Mouse (Mus musculus) E14TG2a.4 (cell line): ENCODE measurements around the gene Dvl1.

Experiments
- H3K27me3 ChIP-seq: 2 replicates; pipeline ENCODE4 v1.6.1; 2014; ENCODE audit warnings: low read length, control low read depth; ENCODE audit not compliant: insufficient read depth
- H3K36me3 ChIP-seq: 2 replicates; pipeline ENCODE4 v1.6.1; 2014; ENCODE audit warnings: low read length, control low read depth; ENCODE audit not compliant: insufficient read depth
- H3K4me1 ChIP-seq: replicated peaks from 2 replicates; pipeline ENCODE4 v1.6.1; 2014; ENCODE audit warnings: low read depth, low read length, control low read depth
- H3K4me3 ChIP-seq: replicated peaks from 2 replicates; pipeline ENCODE4 v1.5.1; 2014; ENCODE audit warnings: mild to moderate bottlenecking, low read length
- H3K9me3 ChIP-seq: 2 replicates; pipeline ENCODE4 v1.6.1; 2014; ENCODE audit warnings: low read length, control low read depth
- CTCF ChIP-seq: conservative IDR thresholded peaks from 2 replicates; pipeline ENCODE4 v1.5.1; 2014; ENCODE audit warnings: low read length
- NANOG ChIP-seq: IDR thresholded peaks from 2 replicates; pipeline ENCODE4 v1.6.1; 2014; ENCODE audit warnings: borderline replicate concordance, low read length, mixed read lengths
- POU5F1 ChIP-seq: IDR thresholded peaks from 2 replicates; pipeline ENCODE4 v1.6.1; 2014; ENCODE audit warnings: low read length, borderline replicate concordance

The Dvl1 gene

DNA sequence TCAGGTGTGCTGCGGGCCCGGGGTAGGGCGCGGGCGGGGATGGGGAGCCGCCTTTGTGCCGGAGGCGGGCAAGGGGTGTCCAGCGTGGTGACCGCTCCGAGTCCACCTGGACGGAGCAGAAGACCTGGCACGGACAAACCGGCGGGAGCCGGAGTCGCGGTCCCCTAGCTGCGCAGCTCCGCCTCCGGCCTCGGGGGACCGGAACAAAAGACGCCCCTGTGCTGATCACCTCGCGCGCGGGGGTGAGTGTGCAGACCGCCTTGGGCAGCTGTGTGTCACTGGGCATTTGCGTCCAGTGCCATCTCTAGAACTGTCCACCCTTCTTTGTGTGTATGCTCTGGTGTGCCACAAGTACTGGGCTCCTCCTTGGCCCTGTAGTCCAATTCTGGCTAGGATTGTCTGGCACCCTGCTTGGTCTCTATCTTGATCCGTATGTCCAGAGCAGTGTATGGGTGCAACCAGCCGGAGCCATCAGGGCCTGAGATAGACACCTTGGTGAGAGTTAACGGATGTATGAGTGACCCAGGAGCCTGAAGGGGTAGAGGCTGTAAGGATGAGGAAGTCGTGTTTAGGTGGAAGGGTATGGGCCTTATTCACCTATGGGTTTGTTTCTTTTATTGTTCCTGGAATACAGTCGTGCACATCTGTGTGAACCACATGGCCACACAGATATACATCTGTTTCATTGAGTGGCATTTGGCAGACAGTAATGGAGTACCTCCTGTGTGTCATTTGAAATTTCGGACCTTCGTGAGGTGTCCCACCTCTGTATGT, 45.4 kb downstream of the Dvl1 start:
- TF ChIP-seq POU5F1 (no peak), CTCF (no peak), NANOG (no peak)
- H3K9me3 ChIP-seq = no peaks in the 10 kb centered on the region
- peaks cover 3% of the 10 kb centered on the region; the same call in 1 of the 2 replicates for H3K27me3 ChIP-seq
- peak overlapping the region; percentile 99 for H3K4me3 ChIP-seq
- peaks cover 43% of the 10 kb centered on the region for H3K36me3 ChIP-seq
- H3K4me1 ChIP-seq = peaks cover 64% of the 10 kb centered on the region

DNA sequence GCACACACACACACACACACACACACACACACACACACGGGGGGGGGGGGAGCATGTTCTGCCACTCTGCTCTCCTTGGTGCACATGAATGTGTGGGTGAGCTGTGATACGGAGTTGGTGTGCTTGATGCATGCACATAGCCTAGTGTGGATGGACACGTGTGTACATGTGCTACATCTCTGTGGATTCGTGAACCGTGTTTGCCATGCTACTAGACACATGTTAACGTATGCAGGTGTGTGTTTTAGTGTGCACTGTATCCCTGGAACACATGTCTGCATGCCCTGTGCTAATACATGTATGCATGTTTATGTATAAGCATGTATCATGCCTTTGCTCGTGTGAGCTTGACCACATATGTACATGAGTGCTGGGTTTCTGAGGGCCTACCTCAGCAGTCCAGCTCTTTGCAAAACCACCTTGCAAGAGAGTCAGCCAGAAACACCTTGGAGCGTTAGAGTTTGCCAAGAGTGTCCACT, 46.0 kb downstream of the Dvl1 start:
- Histone ChIP-seq H3K4me3 (peak overlapping the region; percentile 99), H3K36me3 (peaks cover 40% of the 10 kb centered on the region), H3K9me3 (no peaks in the 10 kb centered on the region), H3K27me3 (peaks cover 3% of the 10 kb centered on the region; the same call in 1 of the 2 replicates), H3K4me1 (peaks cover 60% of the 10 kb centered on the region)
- TF ChIP-seq POU5F1 (no peak), CTCF (no peak), NANOG (no peak)

DNA sequence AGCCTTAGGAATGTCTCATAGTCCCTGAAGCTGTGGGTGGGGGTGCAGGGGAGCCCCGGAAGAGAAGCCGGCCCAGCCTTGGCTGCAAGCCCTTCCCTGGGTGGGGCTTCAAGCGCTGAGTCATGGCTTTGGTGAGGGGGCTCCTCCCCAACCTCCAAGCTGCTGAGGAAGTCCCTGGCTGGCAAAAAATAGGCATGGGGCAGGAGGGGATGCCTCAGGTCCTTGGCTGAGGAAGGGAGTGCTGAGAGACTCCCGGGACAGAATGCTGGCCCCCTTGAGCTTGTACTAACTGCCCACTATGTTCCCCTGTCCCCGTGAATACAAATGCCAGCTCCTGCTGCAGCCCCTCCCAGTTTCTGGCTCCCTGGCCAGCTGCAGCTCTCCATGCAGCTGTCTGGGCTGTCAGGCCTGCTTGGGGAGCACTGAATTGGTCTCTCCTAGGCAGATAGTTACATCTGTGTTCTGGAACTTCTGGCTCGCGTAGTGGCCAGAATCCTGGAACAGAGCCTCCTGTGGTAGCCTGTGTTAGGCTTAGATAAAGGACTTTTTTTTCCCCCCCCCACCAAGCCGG, 47.2 kb downstream of the Dvl1 start:
- Histone ChIP-seq H3K4me3 (peak overlapping the region; percentile 99), H3K27me3 (peaks cover 3% of the 10 kb centered on the region; the same call in 1 of the 2 replicates), H3K4me1 (peaks cover 57% of the 10 kb centered on the region), H3K36me3 (peaks cover 40% of the 10 kb centered on the region), H3K9me3 (no peaks in the 10 kb centered on the region)
- no peak for TF ChIP-seq CTCF
- no peak for TF ChIP-seq NANOG
- TF ChIP-seq POU5F1 = no peak

DNA sequence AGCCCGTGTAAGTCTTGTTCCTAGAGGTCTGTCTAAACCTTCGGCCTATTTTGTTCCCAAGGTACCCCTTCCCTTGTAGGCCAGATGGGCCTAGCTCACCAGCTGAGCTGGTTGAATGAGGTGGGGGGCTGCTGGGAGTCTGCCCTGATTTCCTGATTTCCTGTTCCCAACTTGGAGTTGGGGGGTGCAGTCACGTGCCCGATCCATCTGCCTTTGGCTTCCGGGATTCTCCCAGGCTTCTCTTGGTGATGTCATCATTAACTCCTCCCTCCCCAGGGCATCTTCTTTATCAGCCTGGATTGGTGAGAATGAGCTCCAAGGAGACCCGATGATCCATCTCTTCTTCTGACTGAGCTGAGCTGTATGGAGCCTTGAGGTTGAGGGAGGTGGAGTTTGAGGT, 48.0 kb downstream of the Dvl1 start:
- H3K9me3 ChIP-seq = no peaks in the 10 kb centered on the region
- H3K4me3 ChIP-seq = peak overlapping the region; percentile 99
- H3K27me3 ChIP-seq = peaks cover 3% of the 10 kb centered on the region; the same call in 1 of the 2 replicates
- TF ChIP-seq CTCF (no peak), POU5F1 (no peak), NANOG (no peak)
- H3K36me3 ChIP-seq = peaks cover 40% of the 10 kb centered on the region
- H3K4me1 ChIP-seq = peaks cover 49% of the 10 kb centered on the region

DNA sequence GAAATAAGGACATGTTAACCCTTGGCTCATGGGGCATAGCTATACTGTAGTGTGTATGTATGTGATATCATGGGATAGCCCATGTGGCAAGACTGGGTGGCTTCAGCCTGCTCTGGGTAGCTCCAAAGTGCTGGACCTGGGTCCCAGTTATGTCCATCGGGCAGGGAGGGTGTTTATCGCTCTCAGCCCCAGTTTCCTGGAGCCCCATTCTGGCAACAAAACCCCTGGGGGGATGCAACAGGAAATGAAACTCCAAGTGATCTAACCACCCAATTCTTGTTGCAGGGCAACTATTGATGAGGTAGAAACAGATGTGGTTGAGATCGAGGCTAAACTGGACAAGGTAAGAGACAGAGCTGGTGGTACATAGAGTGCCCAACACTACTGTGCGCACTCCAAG, 48.6 kb downstream of the Dvl1 start:
- Histone ChIP-seq H3K4me1 (peaks cover 43% of the 10 kb centered on the region), H3K36me3 (peaks cover 39% of the 10 kb centered on the region), H3K4me3 (peak overlapping the region; percentile 99; the same call in 1 of the 2 replicates), H3K9me3 (no peaks in the 10 kb centered on the region), H3K27me3 (peaks cover 3% of the 10 kb centered on the region; the same call in 1 of the 2 replicates)
- TF ChIP-seq POU5F1 (no peak), NANOG (no peak), CTCF (no peak)

DNA sequence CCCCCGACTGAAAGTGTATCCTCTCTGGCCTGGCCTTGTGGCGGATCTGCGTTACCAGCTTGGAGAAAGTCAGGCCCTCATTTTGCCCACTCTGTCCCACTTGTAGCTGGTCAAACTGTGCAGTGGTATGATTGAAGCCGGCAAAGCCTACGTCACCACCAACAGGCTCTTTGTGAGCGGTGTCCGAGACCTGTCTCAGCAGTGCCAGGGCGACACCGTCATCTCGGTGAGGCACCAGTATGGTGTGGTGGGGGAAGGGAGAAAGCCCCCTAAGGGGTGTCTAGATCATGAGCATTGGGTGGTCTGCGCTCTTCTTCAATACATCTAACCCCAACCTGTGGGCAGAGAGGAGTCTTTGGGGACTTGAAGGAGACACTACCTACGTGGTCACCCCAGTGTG, 49.3 kb downstream of the Dvl1 start:
- TF ChIP-seq NANOG (no peak), CTCF (no peak), POU5F1 (no peak)
- H3K27me3 ChIP-seq = peaks cover 3% of the 10 kb centered on the region; the same call in 1 of the 2 replicates
- peaks cover 41% of the 10 kb centered on the region for H3K4me1 ChIP-seq
- H3K9me3 ChIP-seq = no peaks in the 10 kb centered on the region
- H3K4me3 ChIP-seq = no peak overlapping the region
- peaks cover 45% of the 10 kb centered on the region for H3K36me3 ChIP-seq

DNA sequence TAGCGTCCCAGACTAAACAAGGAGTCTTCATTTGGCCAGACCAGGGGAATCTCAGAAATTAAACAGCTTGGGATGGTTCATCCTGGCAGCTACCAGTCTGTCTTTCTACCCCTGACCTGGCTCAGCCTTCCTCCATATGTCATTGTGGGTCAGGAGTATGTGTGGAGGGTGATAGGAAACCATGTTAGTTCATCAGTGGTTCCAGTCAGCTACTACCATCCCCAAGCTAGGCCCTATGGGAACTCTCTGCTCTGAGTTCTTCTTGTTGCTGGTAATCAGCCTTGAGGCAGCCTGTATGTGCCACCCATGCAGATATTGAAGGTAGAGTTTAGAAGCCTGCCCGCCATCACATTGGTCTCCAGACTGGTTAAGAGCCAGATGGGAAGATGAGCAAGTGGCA, 51.1 kb downstream of the Dvl1 start:
- Histone ChIP-seq H3K9me3 (no peaks in the 10 kb centered on the region), H3K4me3 (no peak overlapping the region), H3K4me1 (peaks cover 34% of the 10 kb centered on the region), H3K36me3 (peaks cover 64% of the 10 kb centered on the region), H3K27me3 (no peaks in the 10 kb centered on the region)
- TF ChIP-seq NANOG (no peak), POU5F1 (no peak), CTCF (no peak)

DNA sequence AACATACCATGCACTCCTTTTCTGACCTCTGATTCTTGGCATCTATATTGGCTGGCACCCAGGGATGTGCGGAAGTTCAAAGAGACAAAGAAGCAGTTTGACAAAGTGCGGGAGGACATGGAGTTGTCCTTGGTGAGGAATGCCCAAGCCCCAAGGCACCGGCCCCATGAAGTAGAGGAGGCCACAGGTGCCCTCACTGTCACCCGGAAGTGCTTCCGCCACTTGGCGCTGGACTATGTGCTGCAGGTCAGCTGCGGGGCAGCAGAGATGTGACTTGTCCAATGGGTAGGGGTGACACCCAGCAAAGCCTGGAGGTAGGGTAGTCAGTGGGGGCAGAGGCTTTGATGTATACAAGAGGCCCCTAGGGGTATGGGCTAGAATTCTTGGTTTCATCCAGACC, 52.2 kb downstream of the Dvl1 start:
- Histone ChIP-seq H3K36me3 (peaks cover 69% of the 10 kb centered on the region), H3K27me3 (no peaks in the 10 kb centered on the region), H3K4me1 (peaks cover 28% of the 10 kb centered on the region), H3K4me3 (no peak overlapping the region), H3K9me3 (no peaks in the 10 kb centered on the region)
- no peak for TF ChIP-seq CTCF
- no peak for TF ChIP-seq NANOG
- TF ChIP-seq POU5F1 = no peak

DNA sequence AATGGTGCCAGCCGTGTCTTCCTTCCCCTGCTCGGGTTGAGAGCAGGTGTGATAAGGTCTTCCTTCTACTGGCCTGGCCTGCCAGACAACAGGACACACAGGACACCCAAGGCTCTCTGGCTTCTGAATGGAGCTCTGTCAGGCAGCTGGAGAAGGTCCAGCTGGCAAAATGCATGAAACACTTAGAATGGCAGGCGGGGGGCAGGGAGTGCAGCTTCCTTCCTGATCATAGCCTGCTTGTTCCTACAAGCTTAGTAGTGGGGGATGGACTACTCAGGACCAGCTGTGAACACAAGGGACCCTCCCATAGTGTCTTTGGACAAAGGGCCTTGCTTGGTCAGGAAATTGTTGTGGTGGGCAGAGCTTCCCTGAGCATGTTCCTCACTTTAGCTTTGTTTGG, 54.0 kb downstream of the Dvl1 start:
- no peak for TF ChIP-seq POU5F1
- no peak for TF ChIP-seq NANOG
- no peak for TF ChIP-seq CTCF
- Histone ChIP-seq H3K4me1 (peaks cover 16% of the 10 kb centered on the region), H3K27me3 (no peaks in the 10 kb centered on the region), H3K36me3 (peaks cover 85% of the 10 kb centered on the region), H3K9me3 (no peaks in the 10 kb centered on the region), H3K4me3 (no peak overlapping the region)
